Mouse (Mus musculus): Measurements from ENCODE around the gene Arid1a. TPM values are rescaled to one million over a fixed set of nuclear protein-coding genes. Genes with fewer than 3 reads are reported as not detected.

The Arid1a gene
- polyA plus RNA-seq, 1 experiment from 2014 or later, result 17.9 TPM

- Histone ChIP-seq H3K4me1 (replicated peaks; ENCODE audit: insufficient read depth, low read length) (peaks cover 35% of the 10 kb centered on the region), H3K27me3 (ENCODE audit: insufficient read depth, low read length) (no peaks in the 10 kb centered on the region), H3K9ac (ENCODE audit: low read depth, low read length) (no peak overlapping the region), H3K4me3 (replicated peaks; ENCODE audit: low read depth, low read length) (no peak overlapping the region), H3K4me2 (ENCODE audit: low read length) (no peak overlapping the region), H3K27ac (no peak overlapping the region), H3K9me3 (replicated peaks; ENCODE audit: low read length) (no peaks in the 10 kb centered on the region), H3K36me3 (ENCODE audit: insufficient read depth, low read length) (peaks cover 15% of the 10 kb centered on the region; the same call in 1 of the 2 replicates)
- no peak for TF ChIP-seq CTCF (IDR thresholded peaks at IDR 0.05; ENCODE audit: low read depth)
- ATAC-seq (replicated peaks; ENCODE audit: low FRiP score, low read depth) (no peak), DNase-seq (ENCODE audit: low spot score) (no peak)
- WGBS, result 74% methylated on average over 3 of the region's 3 CpGs
These were observed 21.3 kb downstream of the Arid1a start for GRCm38 (mm10) chr4:133735282-133735681.

GRCm38 (mm10) chr4:133730122-133730521, 26.4 kb downstream of the Arid1a start:
- peaks cover 6% of the 10 kb centered on the region; the same call in 1 of the 2 replicates for H3K36me3 ChIP-seq (ENCODE audit: insufficient read depth, low read length)
- DNase-seq (ENCODE audit: low spot score) (no peak), ATAC-seq (replicated peaks; ENCODE audit: low FRiP score, low read depth) (peak; percentile 11; the same call in 1 of the 2 replicates)
- no peak for TF ChIP-seq CTCF (IDR thresholded peaks at IDR 0.05; ENCODE audit: low read depth)
- H3K4me2 ChIP-seq (ENCODE audit: low read length), result peak overlapping the region; percentile 30
- no peaks in the 10 kb centered on the region for H3K9me3 ChIP-seq (replicated peaks; ENCODE audit: low read length)
- peak overlapping the region; percentile 15 for H3K9ac ChIP-seq (ENCODE audit: low read depth, low read length)
- H3K27ac ChIP-seq, result peak overlapping the region; percentile 86
- H3K4me1 ChIP-seq (replicated peaks; ENCODE audit: insufficient read depth, low read length), result peaks cover 40% of the 10 kb centered on the region
- H3K4me3 ChIP-seq (replicated peaks; ENCODE audit: low read depth, low read length), result no peak overlapping the region
- H3K27me3 ChIP-seq (ENCODE audit: insufficient read depth, low read length), result no peaks in the 10 kb centered on the region

- WGBS, result under 1% methylated on average over 16 of the region's 16 CpGs
- peak overlapping the region; percentile 86 for H3K27ac ChIP-seq
- ATAC-seq (replicated peaks; ENCODE audit: low FRiP score, low read depth) (peak; percentile 92), DNase-seq (ENCODE audit: low spot score) (peak; percentile 97)
- no peak overlapping the region for H3K4me3 ChIP-seq (replicated peaks; ENCODE audit: low read depth, low read length)
- H3K36me3 ChIP-seq (ENCODE audit: insufficient read depth, low read length), result 0 out of 2 replicates have a peak, but pooled peaks cover 5% of the 10 kb centered on the region
- peaks cover 40% of the 10 kb centered on the region for H3K4me1 ChIP-seq (replicated peaks; ENCODE audit: insufficient read depth, low read length)
- H3K27me3 ChIP-seq (ENCODE audit: insufficient read depth, low read length), result no peaks in the 10 kb centered on the region
- no peaks in the 10 kb centered on the region for H3K9me3 ChIP-seq (replicated peaks; ENCODE audit: low read length)
- TF ChIP-seq CTCF (IDR thresholded peaks at IDR 0.05; ENCODE audit: low read depth), result no peak
- H3K9ac ChIP-seq (ENCODE audit: low read depth, low read length), result peak overlapping the region; percentile 15; the same call in 1 of the 2 replicates
- H3K4me2 ChIP-seq (ENCODE audit: low read length), result peak overlapping the region; percentile 30
These were observed 27.0 kb downstream of the Arid1a start for GRCm38 (mm10) chr4:133729541-133730093.

GRCm38 (mm10) chr4:133729007-133729406, 27.6 kb downstream of the Arid1a start:
- peaks cover 40% of the 10 kb centered on the region for H3K4me1 ChIP-seq (replicated peaks; ENCODE audit: insufficient read depth, low read length)
- H3K9me3 ChIP-seq (replicated peaks; ENCODE audit: low read length), result no peaks in the 10 kb centered on the region
- no peak for TF ChIP-seq CTCF (IDR thresholded peaks at IDR 0.05; ENCODE audit: low read depth)
- no peaks in the 10 kb centered on the region for H3K27me3 ChIP-seq (ENCODE audit: insufficient read depth, low read length)
- no peak overlapping the region for H3K27ac ChIP-seq
- no peak overlapping the region for H3K4me3 ChIP-seq (replicated peaks; ENCODE audit: low read depth, low read length)
- 0 out of 2 replicates have a peak, but pooled peaks cover 5% of the 10 kb centered on the region for H3K36me3 ChIP-seq (ENCODE audit: insufficient read depth, low read length)
- H3K4me2 ChIP-seq (ENCODE audit: low read length), result peak overlapping the region; percentile 30
- H3K9ac ChIP-seq (ENCODE audit: low read depth, low read length), result no peak overlapping the region
- WGBS, result 49% methylated on average over 6 of the region's 6 CpGs
- no peak for DNase-seq (ENCODE audit: low spot score)
- no peak for ATAC-seq (replicated peaks; ENCODE audit: low FRiP score, low read depth)

GRCm38 (mm10) chr4:133728256-133728655, 28.3 kb downstream of the Arid1a start:
- 15% methylated on average over 9 of the region's 9 CpGs for WGBS
- H3K4me2 ChIP-seq (ENCODE audit: low read length), result no peak overlapping the region
- 0 out of 2 replicates have a peak, but pooled peaks cover 2% of the 10 kb centered on the region for H3K36me3 ChIP-seq (ENCODE audit: insufficient read depth, low read length)
- TF ChIP-seq CTCF (IDR thresholded peaks at IDR 0.05; ENCODE audit: low read depth), result no peak
- no peak overlapping the region for H3K9ac ChIP-seq (ENCODE audit: low read depth, low read length)
- ATAC-seq (replicated peaks; ENCODE audit: low FRiP score, low read depth) (no peak), DNase-seq (ENCODE audit: low spot score) (no peak)
- peaks cover 40% of the 10 kb centered on the region for H3K4me1 ChIP-seq (replicated peaks; ENCODE audit: insufficient read depth, low read length)
- no peaks in the 10 kb centered on the region for H3K9me3 ChIP-seq (replicated peaks; ENCODE audit: low read length)
- H3K4me3 ChIP-seq (replicated peaks; ENCODE audit: low read depth, low read length), result no peak overlapping the region
- H3K27me3 ChIP-seq (ENCODE audit: insufficient read depth, low read length), result no peaks in the 10 kb centered on the region
- peak overlapping the region; percentile 6; the same call in 1 of the 2 replicates for H3K27ac ChIP-seq

DNA sequence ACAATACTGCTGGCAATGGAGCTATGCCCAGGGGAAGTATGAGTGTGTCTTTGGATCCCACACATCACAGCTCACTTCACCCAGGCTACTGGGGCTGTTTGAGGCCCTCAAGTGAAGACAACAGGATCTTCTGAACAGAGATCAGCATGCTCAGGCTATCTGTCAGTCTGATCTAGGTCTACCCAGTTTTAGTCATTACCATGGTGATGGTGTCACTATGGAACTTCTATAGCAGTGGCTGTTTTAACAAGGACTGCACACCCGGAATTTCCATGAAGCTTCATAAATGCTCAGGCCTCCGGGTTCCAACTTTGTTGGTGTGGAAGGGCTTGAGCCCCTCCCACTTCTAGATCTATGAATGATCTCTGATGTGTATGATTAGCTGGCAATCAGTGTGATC, 30.9 kb downstream of the Arid1a start:
- no peak for DNase-seq (ENCODE audit: low spot score)
- no peak for ATAC-seq (replicated peaks; ENCODE audit: low FRiP score, low read depth)
- Histone ChIP-seq H3K4me3 (replicated peaks; ENCODE audit: low read depth, low read length) (no peak overlapping the region), H3K36me3 (ENCODE audit: insufficient read depth, low read length) (peaks cover 17% of the 10 kb centered on the region), H3K4me2 (ENCODE audit: low read length) (no peak overlapping the region), H3K9me3 (replicated peaks; ENCODE audit: low read length) (no peaks in the 10 kb centered on the region), H3K27ac (0 out of 2 replicates have a peak overlapping the region, but pooled peaks have one; percentile 5), H3K27me3 (ENCODE audit: insufficient read depth, low read length) (no peaks in the 10 kb centered on the region), H3K4me1 (replicated peaks; ENCODE audit: insufficient read depth, low read length) (peaks cover 24% of the 10 kb centered on the region), H3K9ac (ENCODE audit: low read depth, low read length) (no peak overlapping the region)
- 60% methylated on average over 2 of the region's 2 CpGs for WGBS
- no peak for TF ChIP-seq CTCF (IDR thresholded peaks at IDR 0.05; ENCODE audit: low read depth)
